Mouse (Mus musculus) liver, embryonic 13.5 days (tissue): ENCODE data around the gene Mical1. TPM values are rescaled to one million over a fixed set of nuclear protein-coding genes. Genes with fewer than 3 reads are reported as not detected.

Source experiments
- ATAC-seq: fragments of 200-750 bp; cut with Nextera tagmentation; 2 replicates; pipeline ENCODE4 v1.8.0; 2017; ENCODE audit warnings: low read depth, mild to moderate bottlenecking, moderate number of reproducible peaks, moderate library complexity
- DNase-seq: peaks from one replicate; pipeline ENCODE4 v3.0.0; 2022
- H3K27ac ChIP-seq: fragments of 300-500 bp; sonication (generic); 2 replicates; pipeline ENCODE4 v1.5.1; 2015; ENCODE audit warnings: moderate library complexity, mild to moderate bottlenecking, inconsistent platforms
- H3K27me3 ChIP-seq: fragments of 300-500 bp; sonication (generic); 2 replicates; pipeline ENCODE4 v1.6.1; 2015; ENCODE audit warnings: mild to moderate bottlenecking, inconsistent platforms
- H3K36me3 ChIP-seq: fragments of 300-500 bp; sonication (generic); 2 replicates; pipeline ENCODE4 v1.6.1; 2015; ENCODE audit warnings: mild to moderate bottlenecking, inconsistent platforms
- H3K4me1 ChIP-seq: fragments of 300-500 bp; sonication (generic); replicated peaks from 2 replicates; pipeline ENCODE4 v1.6.1; 2015; ENCODE audit warnings: inconsistent platforms
- H3K4me2 ChIP-seq: fragments of 300-500 bp; sonication (generic); 2 replicates; pipeline ENCODE4 v1.6.1; 2015; ENCODE audit warnings: inconsistent platforms, mild to moderate bottlenecking, moderate library complexity
- H3K4me3 ChIP-seq: fragments of 300-500 bp; sonication (generic); replicated peaks from 2 replicates; pipeline ENCODE4 v1.5.1; 2015; ENCODE audit warnings: mild to moderate bottlenecking, inconsistent platforms
- H3K9ac ChIP-seq: fragments of 300-500 bp; sonication (generic); 2 replicates; pipeline ENCODE4 v1.6.1; 2015; ENCODE audit warnings: mild to moderate bottlenecking, inconsistent platforms
- H3K9me3 ChIP-seq: fragments of 300-500 bp; sonication (generic); replicated peaks from 2 replicates; pipeline ENCODE4 v1.6.1; 2016; ENCODE audit warnings: inconsistent platforms
- WGBS: fragments of 180-500 bp; shearing (Covaris S2); methylation state at CpG from one replicate; pipeline ENCODE4 v1.1.7; 2015; ENCODE audit not compliant: insufficient replicate concordance; 5-methylcytosine and 5-hydroxymethylcytosine counted together
- polyA plus RNA-seq: library from polyadenylated mRNA; unstranded; fragments of >200 nt; fragmentation: Nextera tagmentation; extraction: Ambion mirVana; gene quantifications from 2 replicates; pipeline ENCODE4 v1.2.1, GENCODE M21; 2015

Mical1 gene
- polyA plus RNA-seq, 1 experiment from 2014 or later: 6.0 TPM

DNA sequence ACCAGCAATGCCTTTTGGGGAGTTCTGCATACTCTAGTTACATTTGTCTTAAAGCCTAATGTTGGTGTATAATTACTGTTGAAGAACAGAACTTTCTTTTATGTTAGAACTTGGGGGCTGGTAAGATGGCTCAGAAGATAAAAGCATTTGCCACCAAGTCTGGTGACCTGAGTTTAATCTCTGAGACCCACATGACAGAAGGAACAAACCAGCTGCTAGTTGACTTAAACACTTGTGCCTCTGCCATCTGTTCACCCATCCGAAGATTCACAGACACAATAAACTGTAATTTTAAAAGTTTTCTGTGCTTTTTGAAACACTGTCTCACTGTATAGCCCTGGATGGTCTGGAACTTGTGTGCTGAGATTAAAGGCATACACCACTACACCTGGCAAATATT, 49.6 kb downstream of the Mical1 start:
- no peak for DNase-seq
- H3K27ac ChIP-seq: no peak overlapping the region
- 54% methylated on average over 1 of the region's 1 CpGs for WGBS
- H3K36me3 ChIP-seq: peaks cover 51% of the 10 kb centered on the region
- H3K4me3 ChIP-seq: no peak overlapping the region
- H3K9me3 ChIP-seq: no peaks in the 10 kb centered on the region
- no peak for ATAC-seq
- H3K27me3 ChIP-seq: no peaks in the 10 kb centered on the region
- peaks cover 36% of the 10 kb centered on the region for H3K4me1 ChIP-seq
- no peak overlapping the region for H3K4me2 ChIP-seq
- no peak overlapping the region for H3K9ac ChIP-seq

GRCm38 (mm10) chr10:41529972-41530371, 53.9 kb downstream of the Mical1 start:
- Histone ChIP-seq H3K27me3 (no peaks in the 10 kb centered on the region), H3K4me3 (no peak overlapping the region), H3K27ac (no peak overlapping the region), H3K9me3 (no peaks in the 10 kb centered on the region), H3K9ac (no peak overlapping the region), H3K4me1 (peaks cover 7% of the 10 kb centered on the region; the same call in 1 of the 2 replicates), H3K36me3 (peaks cover 44% of the 10 kb centered on the region), H3K4me2 (no peak overlapping the region)
- 73% methylated on average over 5 of the region's 5 CpGs for WGBS
- no peak for DNase-seq
- no peak for ATAC-seq

- H3K27ac ChIP-seq: no peak overlapping the region
- H3K9me3 ChIP-seq: no peaks in the 10 kb centered on the region
- peaks cover 4% of the 10 kb centered on the region for H3K36me3 ChIP-seq
- DNase-seq (no peak), ATAC-seq (no peak)
- no peak overlapping the region for H3K9ac ChIP-seq
- no peak overlapping the region for H3K4me3 ChIP-seq
- 57% methylated on average over 2 of the region's 2 CpGs for WGBS
- no peak overlapping the region for H3K4me2 ChIP-seq
- H3K4me1 ChIP-seq: no peaks in the 10 kb centered on the region
- H3K27me3 ChIP-seq: no peaks in the 10 kb centered on the region
Measured at GRCm38 (mm10) chr10:41535991-41536390, 59.9 kb downstream of the Mical1 start.

Other genes starting within 250 kb of the Mical1 start
- gene Fig4, start 173.1 kb upstream of the Mical1 start, polyA plus RNA-seq: 9.9 and 11.4 TPM in 2 replicates
- not detected in 2 replicates for gene Ak9, start 172.3 kb upstream of the Mical1 start, polyA plus RNA-seq
- gene Zbtb24, start 25.9 kb upstream of the Mical1 start, polyA plus RNA-seq: 5.2 and 5.7 TPM in 2 replicates
- gene Smpd2, start 14.1 kb downstream of the Mical1 start, polyA plus RNA-seq: 9.8 and 11.2 TPM in 2 replicates
- not detected in 2 replicates for gene Ppil6, start 14.1 kb downstream of the Mical1 start, polyA plus RNA-seq
- 61.1 and 80.0 TPM in 2 replicates for gene Cd164, start 43.1 kb downstream of the Mical1 start, polyA plus RNA-seq
- gene Ccdc162, start 240.3 kb downstream of the Mical1 start, polyA plus RNA-seq: 0.09 TPM in 1 of 2 replicates, not detected in the other